Mouse (Mus musculus) spleen, adult 12 weeks (tissue): ENCODE data around the gene Rsrc1.
A peak's percentile ranks its signal among the peaks of the same experiment; 100 is the strongest.

ENCODE experiments used
- DNase-seq: peaks from one replicate; pipeline ENCODE4 v3.0.0; 2022; ENCODE audit warnings: low spot score

The Rsrc1 gene

GRCm38 (mm10) chr3:67372781-67373180 is 391.6 kb downstream of the Rsrc1 start:
- no peak for DNase-seq

GRCm38 (mm10) chr3:67373872-67374271 is 392.7 kb downstream of the Rsrc1 start, which contains the start of gene Mlf1:
Gene Mlf1 (plus strand): TSS chr3:67374097.
- DNase-seq: peak; percentile 44

- DNase-seq: no peak
Measured at GRCm38 (mm10) chr3:67374360-67374778, 393.2 kb downstream of the Rsrc1 start.

- no peak for DNase-seq
Measured at GRCm38 (mm10) chr3:67375063-67375462, 393.9 kb downstream of the Rsrc1 start, which contains the start of gene Gm17402. Gene Gm17402 (minus strand): TSS chr3:67375163.

DNA sequence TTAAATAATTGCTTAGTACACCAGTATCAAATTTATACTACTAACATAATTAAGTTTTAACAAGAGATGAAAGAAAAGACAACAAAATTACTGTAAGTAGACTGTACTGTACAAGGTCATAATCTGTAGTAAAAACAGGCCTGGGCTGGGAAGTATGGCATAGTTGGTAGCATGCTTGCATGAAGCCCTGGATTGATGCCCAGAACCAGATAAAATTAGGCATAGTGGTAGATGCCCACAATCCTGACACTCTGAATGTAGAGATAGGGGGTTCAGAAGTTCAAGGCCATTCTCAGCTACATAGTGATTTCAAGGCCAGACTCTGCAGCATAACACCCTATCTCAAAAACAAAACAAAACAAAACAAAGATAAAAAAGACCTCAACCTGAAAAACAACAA is 397.0 kb downstream of the Rsrc1 start:
- DNase-seq: no peak
